Mouse (Mus musculus): Measurements from ENCODE around the gene Nanos2.

- TF ChIP-seq POLR2A (IDR thresholded peaks at IDR 0.05; ENCODE audit: borderline replicate concordance, extremely low read depth, low read depth, low read length) (no peak), CTCF (IDR thresholded peaks at IDR 0.05; ENCODE audit: insufficient read depth, low read length) (peak; percentile 85)
These were observed 42.0 kb downstream of the Nanos2 start for GRCm38 (mm10) chr7:19029084-19029653.
